Mouse (Mus musculus) hindlimb bud, embryonic 11.5 days (tissue): ENCODE results near the gene Cacna2d3.
A peak's percentile ranks its signal among the peaks of the same experiment; 100 is the strongest.

ENCODE experiments used
- DNase-seq: peaks from one replicate; pipeline ENCODE4 v3.0.0-alpha.2; 2012; ENCODE audit warnings: low read depth, low spot score; ENCODE audit errors: extremely low spot score

Gene Cacna2d3

DNA sequence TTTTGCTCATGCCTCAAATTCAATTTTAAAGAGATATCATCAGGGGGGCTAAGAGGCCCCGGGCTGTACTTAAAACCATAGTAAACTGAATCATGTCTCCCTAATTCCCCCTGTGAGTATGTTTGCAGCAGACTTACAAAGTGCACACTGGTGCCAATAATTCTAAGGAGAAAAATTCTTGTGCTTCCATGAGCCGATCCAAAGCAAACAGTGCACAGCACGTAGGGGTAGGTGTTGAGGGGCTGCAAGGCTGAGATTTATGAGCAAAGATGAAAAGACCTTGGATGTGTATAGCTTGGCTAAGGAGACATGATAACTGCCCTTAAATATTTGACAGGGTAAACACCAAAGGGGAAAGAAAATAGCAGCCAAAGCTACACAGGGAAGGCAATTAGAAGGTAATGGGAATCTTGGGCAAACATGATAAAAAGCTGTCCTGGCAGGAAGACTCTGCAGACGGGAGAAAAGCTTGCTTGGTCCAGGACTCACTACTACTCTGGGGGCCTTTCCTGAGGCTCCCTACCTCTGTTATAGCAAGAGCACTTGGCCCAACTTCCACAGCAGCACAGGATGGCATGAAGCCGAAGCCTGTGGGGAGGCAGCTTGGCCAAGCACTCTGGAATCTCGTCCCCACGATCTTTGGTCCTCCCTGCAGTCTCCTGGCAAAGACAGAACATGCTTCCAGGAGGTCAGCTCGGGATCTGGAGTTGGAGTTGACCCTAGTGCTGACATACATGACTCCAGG is 222.9 kb downstream of the Cacna2d3 start:
- DNase-seq: no peak

GRCm38 (mm10) chr14:29496552-29496951 is 225.1 kb downstream of the Cacna2d3 start:
- no peak for DNase-seq

- no peak for DNase-seq
These were observed 229.9 kb downstream of the Cacna2d3 start for GRCm38 (mm10) chr14:29491786-29492185.

DNA sequence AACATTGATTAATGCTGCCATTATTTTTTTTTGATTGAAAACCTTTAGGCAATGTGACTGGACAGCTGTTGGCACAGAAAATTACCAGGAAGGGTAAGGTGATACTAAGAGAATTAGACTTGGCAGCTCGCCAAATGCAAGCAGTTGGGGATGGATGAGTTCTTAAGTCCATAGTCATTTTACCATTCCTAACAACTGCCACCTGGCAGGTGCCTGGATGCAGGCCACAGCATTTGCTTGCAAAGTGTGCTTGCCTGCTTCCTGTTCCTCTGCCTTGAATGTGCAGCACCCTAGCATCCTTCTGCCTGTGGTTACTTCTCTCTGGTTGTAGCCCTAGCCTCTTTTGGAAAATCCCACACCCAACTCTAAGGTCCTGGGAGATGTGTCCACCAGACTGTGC is 236.2 kb downstream of the Cacna2d3 start:
- DNase-seq: no peak

- DNase-seq: no peak
These were observed 243.2 kb downstream of the Cacna2d3 start for GRCm38 (mm10) chr14:29478403-29478983.

- DNase-seq: no peak
These were observed 257.4 kb downstream of the Cacna2d3 start for GRCm38 (mm10) chr14:29464277-29464676.

DNA sequence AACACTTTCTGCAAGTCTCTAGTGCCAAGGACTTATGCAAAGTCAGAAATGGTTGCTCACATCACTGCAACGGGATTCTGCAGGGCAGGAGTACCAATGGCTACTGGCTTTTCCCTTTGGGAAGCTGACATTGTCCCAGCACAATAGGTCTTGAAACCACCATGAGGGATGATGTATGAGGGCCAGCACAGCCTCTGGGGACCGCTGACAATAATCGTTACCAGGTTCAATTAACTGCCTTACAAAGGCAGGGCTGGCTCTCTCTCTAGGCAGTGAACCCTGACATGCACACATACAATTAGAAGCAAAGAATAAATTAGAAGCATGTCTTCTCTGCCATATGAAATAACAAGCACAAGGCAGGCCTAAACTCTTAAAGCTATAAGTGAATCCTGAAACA is 272.5 kb downstream of the Cacna2d3 start:
- no peak for DNase-seq

DNA sequence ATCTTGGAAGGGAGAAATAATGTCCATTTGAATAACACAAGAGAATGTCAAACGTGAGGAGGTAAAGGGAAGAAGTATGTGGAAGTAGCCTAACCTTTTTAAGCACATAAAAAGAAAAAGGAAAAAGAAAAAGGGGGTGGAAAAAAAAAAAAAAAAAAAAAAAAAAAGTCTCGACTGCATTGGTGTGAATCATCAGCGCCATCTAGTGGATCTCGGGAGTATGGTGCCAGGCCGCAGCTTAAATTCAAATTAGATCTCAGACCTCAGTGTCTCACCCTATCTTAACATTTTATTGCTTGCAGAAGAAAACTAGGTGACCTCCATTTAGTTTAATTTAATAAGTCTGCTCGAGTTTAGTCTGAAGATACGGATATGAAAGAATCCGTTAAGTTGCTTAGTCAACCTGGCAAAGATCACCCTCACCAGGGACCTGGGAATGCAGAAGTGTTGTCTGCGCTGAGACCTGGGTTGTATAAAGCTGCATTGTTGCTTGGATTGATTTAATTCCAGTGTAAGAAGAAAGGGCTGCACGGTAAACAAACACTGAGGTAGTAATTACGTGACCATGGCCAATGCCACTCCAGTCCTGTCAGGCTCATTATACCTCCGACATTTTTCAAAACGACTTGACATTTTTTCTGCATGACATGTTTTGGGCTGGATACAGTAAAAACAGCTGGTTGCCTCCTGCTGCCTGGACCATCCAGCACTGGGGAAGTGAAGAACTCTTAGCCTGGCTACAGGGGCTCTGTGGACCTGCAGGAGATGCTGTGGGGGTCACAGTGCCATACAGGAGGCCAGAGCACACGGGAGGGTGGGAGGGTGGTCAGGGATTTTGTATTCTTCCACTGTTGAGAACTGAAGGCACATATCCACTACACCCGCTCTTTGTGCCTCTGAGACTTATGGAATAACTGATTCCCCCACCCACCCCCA is 278.3 kb downstream of the Cacna2d3 start:
- DNase-seq: no peak

GRCm38 (mm10) chr14:29442476-29442875 is 279.2 kb downstream of the Cacna2d3 start:
- peak; percentile 3 for DNase-seq

- DNase-seq: no peak
These were observed 283.0 kb downstream of the Cacna2d3 start for GRCm38 (mm10) chr14:29438666-29439065.

DNA sequence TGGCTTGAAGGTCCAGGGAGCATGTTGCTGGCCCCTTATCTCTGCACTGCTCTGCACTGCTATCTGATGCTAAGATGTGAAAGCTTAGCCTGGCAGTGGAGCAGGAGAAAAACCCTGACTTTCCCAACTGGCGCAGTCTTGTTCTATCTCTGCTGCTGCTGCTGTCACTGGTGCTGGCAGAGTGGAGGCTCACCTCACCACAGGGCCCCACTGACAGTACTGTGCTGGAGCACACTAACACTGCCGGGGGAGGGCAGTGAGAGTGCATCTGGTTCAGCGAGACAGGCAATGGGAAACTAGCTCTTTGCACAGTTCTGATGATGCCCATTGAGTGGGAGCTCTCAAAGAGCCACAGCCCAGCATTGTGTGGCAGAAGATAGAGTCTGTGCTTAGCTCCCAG is 283.4 kb downstream of the Cacna2d3 start:
- DNase-seq: no peak

- DNase-seq: no peak
These were observed 286.5 kb downstream of the Cacna2d3 start for GRCm38 (mm10) chr14:29435203-29435602.

GRCm38 (mm10) chr14:29433716-29434115 is 287.9 kb downstream of the Cacna2d3 start:
- no peak for DNase-seq

DNA sequence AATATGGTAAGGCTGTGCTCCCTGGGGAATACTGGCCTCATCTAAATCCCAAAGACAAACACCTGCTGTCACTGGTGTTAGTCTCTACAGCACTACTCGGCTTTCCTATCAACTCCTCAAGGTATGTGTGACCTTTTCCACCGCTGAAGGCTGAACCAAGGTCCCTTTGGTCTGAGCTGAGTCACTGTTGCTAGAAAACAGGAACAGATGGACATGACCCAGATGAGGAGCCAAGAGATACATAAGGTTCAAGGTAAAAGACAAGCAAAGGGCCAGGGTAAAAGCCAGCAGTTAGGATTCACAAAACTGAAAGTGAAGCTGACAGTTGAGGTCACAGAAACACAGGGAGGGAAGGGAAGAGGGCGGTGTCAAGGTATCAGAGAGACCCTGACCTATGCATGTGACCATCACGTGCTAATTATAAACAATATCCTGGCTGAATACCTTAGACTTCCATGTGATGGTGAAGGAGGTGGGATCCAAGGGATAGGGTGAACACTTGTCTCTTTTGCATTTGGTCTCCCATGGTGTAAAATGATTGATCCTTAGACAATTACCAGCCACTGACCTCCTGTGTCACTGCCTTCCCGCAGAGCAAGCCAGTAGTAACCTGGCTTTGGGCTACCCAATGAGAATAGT is 288.5 kb downstream of the Cacna2d3 start:
- DNase-seq: no peak

GRCm38 (mm10) chr14:29429788-29430187 is 291.9 kb downstream of the Cacna2d3 start:
- DNase-seq: no peak

- DNase-seq: no peak
These were observed 296.0 kb downstream of the Cacna2d3 start for GRCm38 (mm10) chr14:29425666-29426065.

DNA sequence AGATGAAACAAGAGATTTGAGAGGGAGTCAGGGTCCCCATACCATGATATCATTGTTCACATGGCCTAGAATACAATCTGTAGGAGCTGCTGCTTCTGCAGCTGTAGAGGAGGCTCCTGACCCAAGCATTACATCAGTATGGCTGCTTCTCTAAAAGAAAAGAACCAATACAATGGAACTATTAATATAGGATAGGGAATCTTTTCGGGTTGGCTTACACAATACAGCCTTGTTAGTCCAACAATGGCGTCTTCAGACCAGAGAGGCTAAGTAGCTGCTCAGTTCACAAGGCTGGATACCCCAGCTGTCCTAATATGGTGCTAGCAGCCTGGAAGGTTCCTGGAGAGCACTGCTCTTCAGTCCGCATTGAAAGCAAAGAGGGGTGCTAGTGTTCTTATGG is 296.5 kb downstream of the Cacna2d3 start:
- no peak for DNase-seq

DNA sequence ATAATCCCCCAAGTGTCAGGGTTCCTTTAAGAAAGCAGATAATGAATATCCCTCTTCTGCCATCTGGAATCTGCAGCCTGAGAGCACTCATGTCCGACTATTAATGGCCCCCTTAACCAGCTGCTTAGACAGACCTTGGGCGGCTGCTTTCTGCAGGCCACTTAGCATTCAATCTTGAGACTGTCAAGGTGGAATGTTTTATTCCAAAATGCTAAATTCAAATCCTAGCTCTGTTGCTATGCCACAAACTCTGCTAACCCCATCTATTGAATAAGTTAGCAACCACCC is 315.8 kb downstream of the Cacna2d3 start:
- no peak for DNase-seq

- DNase-seq: no peak
These were observed 316.4 kb downstream of the Cacna2d3 start for GRCm38 (mm10) chr14:29405125-29405877.
